Mouse (Mus musculus) limb, embryonic 11.5 days (tissue): Measurements from ENCODE around the gene Gpr135. TPM values are rescaled to one million over a fixed set of nuclear protein-coding genes. Genes with fewer than 3 reads are reported as not detected.

ENCODE experiments used
- ATAC-seq: fragments of 200-750 bp; cut with Nextera tagmentation; 2 replicates; pipeline ENCODE4 v1.8.0; 2017; ENCODE audit warnings: low read depth; ENCODE audit not compliant: insufficient number of reproducible peaks, low FRiP score, low TSS enrichment
- DNase-seq: peaks from one replicate; pipeline ENCODE4 v3.0.0-alpha.2; 2015; ENCODE audit warnings: low spot score
- H3K27ac ChIP-seq: fragments of 300-500 bp; sonication (generic); replicated peaks from 2 replicates; pipeline ENCODE4 v1.5.1; 2014; ENCODE audit warnings: low read depth, mild to moderate bottlenecking, low read length
- H3K27me3 ChIP-seq: fragments of 300-500 bp; sonication (generic); 2 replicates; pipeline ENCODE4 v1.6.1; 2014; ENCODE audit warnings: mild to moderate bottlenecking, low read length, mixed read lengths; ENCODE audit not compliant: control insufficient read depth, insufficient read depth
- H3K36me3 ChIP-seq: fragments of 300-500 bp; sonication (generic); 2 replicates; pipeline ENCODE4 v1.6.1; 2014; ENCODE audit warnings: mild to moderate bottlenecking, low read length, moderate library complexity, mixed read lengths; ENCODE audit not compliant: control insufficient read depth, insufficient read depth
- H3K4me1 ChIP-seq: fragments of 300-500 bp; sonication (generic); 2 replicates; pipeline ENCODE4 v1.6.1; 2014; ENCODE audit warnings: low read length, mixed read lengths; ENCODE audit not compliant: control insufficient read depth, insufficient read depth
- H3K4me2 ChIP-seq: fragments of 300-500 bp; sonication (generic); 2 replicates; pipeline ENCODE4 v1.6.1; 2014; ENCODE audit warnings: low read depth, mild to moderate bottlenecking, moderate library complexity; ENCODE audit not compliant: severe bottlenecking
- H3K4me3 ChIP-seq: fragments of 300-500 bp; sonication (generic); 2 replicates; pipeline ENCODE4 v1.5.1; 2014; ENCODE audit warnings: low read depth, low read length
- H3K9ac ChIP-seq: fragments of 300-500 bp; sonication (generic); 2 replicates; pipeline ENCODE4 v1.6.1; 2014; ENCODE audit warnings: mild to moderate bottlenecking, low read length
- H3K9me3 ChIP-seq: fragments of 300-500 bp; sonication (generic); 2 replicates; pipeline ENCODE4 v1.6.1; 2016; ENCODE audit warnings: low read length; ENCODE audit not compliant: control insufficient read depth
- WGBS: fragments of 180-500 bp; shearing (Covaris S2); extraction: QIAGEN DNeasy Blood & Tissue Kit; methylation state at CpG from one replicate; pipeline ENCODE4 v1.1.7; 2014; 5-methylcytosine and 5-hydroxymethylcytosine counted together
- polyA plus RNA-seq: library from polyadenylated mRNA; unstranded; fragments of >200 nt; fragmentation: Nextera tagmentation; extraction: Ambion mirVana; gene quantifications from 2 replicates; pipeline ENCODE4 v1.2.1, GENCODE M21; 2014

The Gpr135 gene
- polyA plus RNA-seq, 1 experiment from 2014 or later, result 0.47 TPM

- H3K27ac ChIP-seq, result peak overlapping the region; percentile 88
- DNase-seq, result no peak
- ATAC-seq, result no peak
- no peaks in the 10 kb centered on the region for H3K9me3 ChIP-seq
- H3K4me3 ChIP-seq, result peak overlapping the region; percentile 73
- 2% methylated on average over 18 of the region's 18 CpGs for WGBS
- H3K27me3 ChIP-seq, result no peaks in the 10 kb centered on the region
- peak overlapping the region; percentile 41 for H3K4me2 ChIP-seq
- H3K36me3 ChIP-seq, result no peaks in the 10 kb centered on the region
- H3K4me1 ChIP-seq, result peaks cover 7% of the 10 kb centered on the region; the same call in 1 of the 2 replicates
- peak overlapping the region; percentile 87 for H3K9ac ChIP-seq
Measured at GRCm38 (mm10) chr12:72086166-72086825, 15.4 kb upstream of the Gpr135 start.

GRCm38 (mm10) chr12:72085329-72086165 lies 14.6 kb upstream of the Gpr135 start, which contains the start of the genes L3hypdh and Jkamp:
Gene L3hypdh (minus strand): TSS chr12:72085439.
Gene Jkamp (plus strand): TSS chr12:72085589.
- Histone ChIP-seq H3K9ac (peak within 1 kb of the TSS; percentile 87), H3K4me1 (peaks cover 7% of the 10 kb centered on the region; the same call in 1 of the 2 replicates), H3K9me3 (no peaks in the 10 kb centered on the region), H3K36me3 (no peaks in the 10 kb centered on the region), H3K27me3 (no peaks in the 10 kb centered on the region), H3K4me2 (peak within 1 kb of the TSS; percentile 92), H3K27ac (peak within 1 kb of the TSS; percentile 88), H3K4me3 (peak within 1 kb of the TSS; percentile 73)
- DNase-seq, result peak; percentile 100
- peak; percentile 96 for ATAC-seq
- 1% methylated on average over 59 of the region's 60 CpGs for WGBS

GRCm38 (mm10) chr12:72085024-72085328 lies 14.1 kb upstream of the Gpr135 start:
- WGBS, result 1% methylated on average over 31 of the region's 31 CpGs
- Histone ChIP-seq H3K27ac (peak overlapping the region; percentile 45; the same call in 1 of the 2 replicates), H3K4me2 (peak overlapping the region; percentile 92), H3K4me1 (peaks cover 7% of the 10 kb centered on the region; the same call in 1 of the 2 replicates), H3K9me3 (no peaks in the 10 kb centered on the region), H3K36me3 (no peaks in the 10 kb centered on the region), H3K9ac (peak overlapping the region; percentile 78), H3K27me3 (no peaks in the 10 kb centered on the region), H3K4me3 (peak overlapping the region; percentile 73)
- DNase-seq (no peak), ATAC-seq (peak; percentile 51; the same call in 1 of the 2 replicates)

GRCm38 (mm10) chr12:72084261-72085023 lies 13.5 kb upstream of the Gpr135 start:
- H3K9me3 ChIP-seq, result no peaks in the 10 kb centered on the region
- peak overlapping the region; percentile 92 for H3K4me2 ChIP-seq
- DNase-seq (no peak), ATAC-seq (peak; percentile 4; the same call in 1 of the 2 replicates)
- H3K4me1 ChIP-seq, result peaks cover 7% of the 10 kb centered on the region; the same call in 1 of the 2 replicates
- peak overlapping the region; percentile 78 for H3K9ac ChIP-seq
- no peaks in the 10 kb centered on the region for H3K36me3 ChIP-seq
- H3K27ac ChIP-seq, result peak overlapping the region; percentile 45; the same call in 1 of the 2 replicates
- no peaks in the 10 kb centered on the region for H3K27me3 ChIP-seq
- 6% methylated on average over 46 of the region's 46 CpGs for WGBS
- peak overlapping the region; percentile 73 for H3K4me3 ChIP-seq

- Histone ChIP-seq H3K4me1 (peaks cover 7% of the 10 kb centered on the region; the same call in 1 of the 2 replicates), H3K4me3 (no peak overlapping the region), H3K36me3 (no peaks in the 10 kb centered on the region), H3K27me3 (no peaks in the 10 kb centered on the region), H3K9me3 (no peaks in the 10 kb centered on the region), H3K27ac (no peak overlapping the region), H3K4me2 (no peak overlapping the region), H3K9ac (no peak overlapping the region)
- no peak for ATAC-seq
- 90% methylated on average over 9 of the region's 9 CpGs for WGBS
- DNase-seq, result no peak
Measured at GRCm38 (mm10) chr12:72083265-72083664, 12.3 kb upstream of the Gpr135 start.

GRCm38 (mm10) chr12:72082370-72082769 lies 11.4 kb upstream of the Gpr135 start:
- Histone ChIP-seq H3K4me3 (no peak overlapping the region), H3K4me1 (peaks cover 7% of the 10 kb centered on the region; the same call in 1 of the 2 replicates), H3K36me3 (no peaks in the 10 kb centered on the region), H3K27ac (no peak overlapping the region), H3K9ac (no peak overlapping the region), H3K4me2 (0 out of 2 replicates have a peak overlapping the region, but pooled peaks have one; percentile 4), H3K27me3 (no peaks in the 10 kb centered on the region), H3K9me3 (no peaks in the 10 kb centered on the region)
- peak; percentile 40 for DNase-seq
- no peak for ATAC-seq
- 31% methylated on average over 18 of the region's 18 CpGs for WGBS

GRCm38 (mm10) chr12:72081961-72082360 lies 11.0 kb upstream of the Gpr135 start:
- no peak overlapping the region for H3K4me3 ChIP-seq
- peaks cover 7% of the 10 kb centered on the region; the same call in 1 of the 2 replicates for H3K4me1 ChIP-seq
- no peaks in the 10 kb centered on the region for H3K9me3 ChIP-seq
- no peaks in the 10 kb centered on the region for H3K36me3 ChIP-seq
- WGBS, result 80% methylated on average over 3 of the region's 3 CpGs
- H3K27me3 ChIP-seq, result no peaks in the 10 kb centered on the region
- no peak for DNase-seq
- H3K4me2 ChIP-seq, result no peak overlapping the region
- no peak overlapping the region for H3K27ac ChIP-seq
- H3K9ac ChIP-seq, result no peak overlapping the region
- no peak for ATAC-seq

- Histone ChIP-seq H3K4me3 (no peak overlapping the region), H3K27ac (no peak overlapping the region), H3K9me3 (no peaks in the 10 kb centered on the region), H3K4me2 (no peak overlapping the region), H3K4me1 (peaks cover 3% of the 10 kb centered on the region; the same call in 1 of the 2 replicates), H3K36me3 (no peaks in the 10 kb centered on the region), H3K27me3 (no peaks in the 10 kb centered on the region), H3K9ac (no peak overlapping the region)
- WGBS, result 87% methylated on average over 3 of the region's 3 CpGs
- DNase-seq (no peak), ATAC-seq (no peak)
Measured at GRCm38 (mm10) chr12:72078248-72078647, 7.3 kb upstream of the Gpr135 start.
